Mouse (Mus musculus): Measurements from ENCODE around the gene Ctnna2.

The Ctnna2 gene

GRCm38 (mm10) chr6:77578612-77579011 is 400.9 kb downstream of the Ctnna2 start:
- peak; percentile 24 to 32 for DNase-seq

- no peak for DNase-seq
Measured at GRCm38 (mm10) chr6:77577585-77577984, 401.9 kb downstream of the Ctnna2 start.

- DNase-seq, result peak; percentile 71 to 72
Measured at GRCm38 (mm10) chr6:77572614-77573013, 406.9 kb downstream of the Ctnna2 start.

- DNase-seq, result no peak
Measured at GRCm38 (mm10) chr6:77569851-77570250, 409.6 kb downstream of the Ctnna2 start.

- no peak for DNase-seq
Measured at GRCm38 (mm10) chr6:77556181-77556580, 423.3 kb downstream of the Ctnna2 start.

GRCm38 (mm10) chr6:77537055-77537807 is 442.3 kb downstream of the Ctnna2 start:
- DNase-seq, result no peak

GRCm38 (mm10) chr6:77527636-77528035 is 451.9 kb downstream of the Ctnna2 start:
- DNase-seq, result peak; percentile 11 to 53

GRCm38 (mm10) chr6:77521836-77522235 is 457.7 kb downstream of the Ctnna2 start:
- no peak for DNase-seq

GRCm38 (mm10) chr6:77516515-77516914 is 463.0 kb downstream of the Ctnna2 start:
- DNase-seq, result no peak

- no peak for DNase-seq
Measured at GRCm38 (mm10) chr6:77511805-77512204, 467.7 kb downstream of the Ctnna2 start.

GRCm38 (mm10) chr6:77491721-77492120 is 487.8 kb downstream of the Ctnna2 start:
- peak; percentile 63 to 77 for DNase-seq

- no peak for DNase-seq
Measured at GRCm38 (mm10) chr6:77486658-77487057, 492.8 kb downstream of the Ctnna2 start.

- DNase-seq, result no peak
Measured at GRCm38 (mm10) chr6:77482081-77482480, 497.4 kb downstream of the Ctnna2 start.

- peak; percentile 97 to 98 for DNase-seq
Measured at GRCm38 (mm10) chr6:77475354-77475753, 504.1 kb downstream of the Ctnna2 start.

- peak in 1 of 2 experiments; percentile 26 for DNase-seq
Measured at GRCm38 (mm10) chr6:77473256-77473655, 506.2 kb downstream of the Ctnna2 start.

- peak; percentile 34 to 65 for DNase-seq
Measured at GRCm38 (mm10) chr6:77468058-77468457, 511.4 kb downstream of the Ctnna2 start.

GRCm38 (mm10) chr6:77462737-77463136 is 516.8 kb downstream of the Ctnna2 start:
- peak in 1 of 2 experiments; percentile 27 for DNase-seq

GRCm38 (mm10) chr6:77457919-77458318 is 521.6 kb downstream of the Ctnna2 start:
- no peak for DNase-seq

GRCm38 (mm10) chr6:77446861-77447260 is 532.6 kb downstream of the Ctnna2 start:
- no peak for DNase-seq

GRCm38 (mm10) chr6:77443906-77444305 is 535.6 kb downstream of the Ctnna2 start:
- no peak for DNase-seq

- no peak for DNase-seq
Measured at GRCm38 (mm10) chr6:77441051-77441450, 538.4 kb downstream of the Ctnna2 start.

GRCm38 (mm10) chr6:77430381-77430780 is 549.1 kb downstream of the Ctnna2 start:
- DNase-seq, result peak; percentile 4 to 11

GRCm38 (mm10) chr6:77425746-77426145 is 553.8 kb downstream of the Ctnna2 start:
- DNase-seq, result peak; percentile 43 to 61

GRCm38 (mm10) chr6:77424826-77425225 is 554.7 kb downstream of the Ctnna2 start:
- peak; percentile 19 to 56 for DNase-seq

Measured in cerebellum, postnatal 14 days (tissue).